ENCODE assay signal across 24 mouse cellular contexts in genomic region chr12:8110297-8110696, GRCm38 (mm10).
DNase-seq lines count a peak whose midpoint lies in the region; ATAC-seq and TF ChIP-seq lines count a peak whose summit lies in the region.
"Had no signal": no experiment of that assay in that cellular context is flagged by ENCODE, and none has a peak within 500 bp of the region (broad histone marks: within the 10 kb centered on the region; RNA-seq: fewer than 3 reads in every experiment).

No protein-coding gene starts in this region.

- no peaks in the 10 kb centered on the region for H3K9me3 ChIP-seq in lung, postnatal 0 days (ENCODE audit: low read length)
- H3K9me3 ChIP-seq: embryonic facial prominence, embryonic 10.5 days; hindbrain, embryonic 13.5 days; limb, embryonic 13.5 days; liver, embryonic 13.5 days; lung, embryonic 15.5 days; neural tube, embryonic 13.5 days; stomach, embryonic 15.5 days had no signal

- no peaks in the 10 kb centered on the region for H3K36me3 ChIP-seq in lung, postnatal 0 days (ENCODE audit: insufficient read depth, low read length)
- H3K36me3 ChIP-seq: embryonic facial prominence, embryonic 10.5 days; hindbrain, embryonic 13.5 days; limb, embryonic 13.5 days; liver, embryonic 13.5 days; lung, embryonic 15.5 days; neural tube, embryonic 13.5 days; stomach, embryonic 15.5 days had no signal

- no peak overlapping the region for H3K4me2 ChIP-seq in lung, postnatal 0 days (replicated peaks; ENCODE audit: low read depth, low read length)
- H3K4me2 ChIP-seq: hindbrain, embryonic 13.5 days; limb, embryonic 13.5 days; liver, embryonic 13.5 days; lung, embryonic 15.5 days; neural tube, embryonic 13.5 days; stomach, embryonic 15.5 days had no signal

- no peak for TF ChIP-seq EP300 in lung, postnatal 0 days (IDR thresholded peaks at IDR 0.05)

- H3K9ac ChIP-seq in lung, postnatal 0 days (replicated peaks; ENCODE audit: low read depth), result no peak overlapping the region
- H3K9ac ChIP-seq: forebrain, postnatal 0 days; hindbrain, embryonic 13.5 days; limb, embryonic 13.5 days; liver, embryonic 13.5 days; lung, embryonic 15.5 days; neural tube, embryonic 13.5 days; stomach, embryonic 15.5 days had no signal

- H3K27ac ChIP-seq in lung, postnatal 0 days (ENCODE audit: low read length), result no peak overlapping the region
- H3K27ac ChIP-seq: embryonic facial prominence, embryonic 10.5 days; hindbrain, embryonic 13.5 days; limb, embryonic 13.5 days; liver, embryonic 13.5 days; lung, embryonic 15.5 days; neural tube, embryonic 13.5 days; stomach, embryonic 15.5 days had no signal

- no peaks in the 10 kb centered on the region for H3K27me3 ChIP-seq in lung, postnatal 0 days (replicated peaks; ENCODE audit: insufficient read depth, low read length)
- H3K27me3 ChIP-seq: hindbrain, embryonic 13.5 days; liver, embryonic 13.5 days; lung, embryonic 15.5 days; neural tube, embryonic 13.5 days; stomach, embryonic 15.5 days had no signal

- peak; percentile 24 for DNase-seq in adrenal gland, postnatal 14 days
- no peak for DNase-seq in adrenal gland, adult 18-20 months (ENCODE audit: low spot score in 2 of 2)
- peak; percentile 38 for DNase-seq in lung, postnatal 0 days (ENCODE audit: low spot score)
- no peak for DNase-seq in lung, adult 2 months
- peak; percentile 59 for DNase-seq in adipocyte (ENCODE audit: low spot score)
- DNase-seq in lung, postnatal 25 days (ENCODE audit: low spot score), result peak; percentile 8
- no peak for DNase-seq in testis, postnatal 10 days (ENCODE audit: low spot score)
- DNase-seq: forebrain, postnatal 0 days; gastrocnemius, postnatal 25 days; kidney, adult 18-20 months; layer of hippocampus, adult 9-11 months; liver, embryonic 13.5 days; thymus, adult 18-20 months; thymus, postnatal 36 days had no signal

- H3K4me3 ChIP-seq in lung, postnatal 0 days (ENCODE audit: low read depth, low read length), result no peak overlapping the region
- H3K4me3 ChIP-seq in lung, adult 2 months (replicated peaks; ENCODE audit: extremely low read depth, low read depth, low read length), result no peak overlapping the region
- H3K4me3 ChIP-seq: embryonic facial prominence, embryonic 10.5 days; hindbrain, embryonic 13.5 days; limb, embryonic 13.5 days; liver, embryonic 13.5 days; lung, embryonic 15.5 days; myocyte; neural tube, embryonic 13.5 days; stomach, embryonic 15.5 days had no signal

- no peak for TF ChIP-seq CTCF in lung, postnatal 0 days (IDR thresholded peaks at IDR 0.05)
- no peak for TF ChIP-seq CTCF in lung, adult 2 months (IDR thresholded peaks at IDR 0.05; ENCODE audit: insufficient read depth, low read length)

- no peaks in the 10 kb centered on the region; the same call in 1 of the 2 replicates for H3K4me1 ChIP-seq in lung, postnatal 0 days (ENCODE audit: insufficient read depth, low read depth, low read length)
- H3K4me1 ChIP-seq in lung, adult 2 months (ENCODE audit: control insufficient read depth, insufficient read depth, low read length), result no peaks in the 10 kb centered on the region
- H3K4me1 ChIP-seq: liver, embryonic 13.5 days; neural tube, embryonic 13.5 days; stomach, embryonic 15.5 days had no signal

- no peak for TF ChIP-seq POLR2A in lung, adult 2 months (IDR thresholded peaks at IDR 0.05; ENCODE audit: borderline replicate concordance, extremely low read depth, low read depth, low read length)

- ATAC-seq in lung, postnatal 0 days, result no peak
- ATAC-seq: CD4-positive, CD25-positive, alpha-beta regulatory T cell, adult 4 months; forebrain, postnatal 0 days; inflammation-experienced regulatory T-cells, adult 6 months; midbrain, embryonic 16.5 days had no signal

- 39% methylated on average over 4 of the region's 4 CpGs for WGBS in lung, postnatal 0 days
- WGBS in lung, adult 2 months, result 47% methylated on average over 4 of the region's 4 CpGs

Comparison
In these comparisons a context has a peak if more than half of its experiments do, and no peak if none do; other contexts are left out.
1. DNase-seq: peak in adrenal gland, postnatal 14 days (single experiment), lung, postnatal 0 days (single experiment), adipocyte (single experiment) and lung, postnatal 25 days (single experiment); none in adrenal gland, adult 18-20 months (0 of 2), lung, adult 2 months (single experiment) and testis, postnatal 10 days (single experiment).